Comparison of ENCODE assay signal across 8 mouse cellular contexts in genomic region chr11:37186132-37186531, GRCm38 (mm10). TPM values are rescaled to one million over a fixed set of nuclear protein-coding genes. Genes with fewer than 3 reads are reported as not detected.
DNase-seq lines count a peak whose midpoint lies in the region; ATAC-seq and TF ChIP-seq lines count a peak whose summit lies in the region.

No protein-coding gene starts in this region.

- TF ChIP-seq EP300 in liver, embryonic 14.5 days (IDR thresholded peaks at IDR 0.05; ENCODE audit: low read depth), result no peak

- no peak for ATAC-seq in kidney, embryonic 15.5 days (replicated peaks; ENCODE audit: low FRiP score)
- ATAC-seq in forebrain, postnatal 0 days, result no peak
- no peak for ATAC-seq in liver, embryonic 14.5 days (ENCODE audit: insufficient read depth)

- H3K4me3 ChIP-seq in kidney, embryonic 15.5 days (replicated peaks), result no peak overlapping the region
- no peak overlapping the region for H3K4me3 ChIP-seq in forebrain, postnatal 0 days (ENCODE audit: low read depth, low read length)
- H3K4me3 ChIP-seq in liver, embryonic 14.5 days (ENCODE audit: insufficient read depth in 1 of 2, low read depth in 2 of 2, low read length in 2 of 2), result no peak overlapping the region

- H3K27ac ChIP-seq in kidney, embryonic 15.5 days, result no peak overlapping the region
- no peak overlapping the region for H3K27ac ChIP-seq in forebrain, postnatal 0 days (ENCODE audit: low read depth, low read length)
- no peak overlapping the region for H3K27ac ChIP-seq in liver, embryonic 14.5 days

- H3K4me2 ChIP-seq in kidney, embryonic 15.5 days, result no peak overlapping the region
- no peak overlapping the region for H3K4me2 ChIP-seq in forebrain, postnatal 0 days (ENCODE audit: low read depth)
- H3K4me2 ChIP-seq in liver, embryonic 14.5 days (ENCODE audit: low read depth), result no peak overlapping the region

- no peaks in the 10 kb centered on the region for H3K36me3 ChIP-seq in kidney, embryonic 15.5 days
- no peaks in the 10 kb centered on the region for H3K36me3 ChIP-seq in forebrain, postnatal 0 days (ENCODE audit: insufficient read depth)
- no peaks in the 10 kb centered on the region for H3K36me3 ChIP-seq in liver, embryonic 14.5 days (replicated peaks; ENCODE audit: control insufficient read depth, insufficient read depth, low read depth)

- 9% methylated on average over 3 of the region's 3 CpGs for WGBS in kidney, embryonic 15.5 days
- 17% methylated on average over 3 of the region's 3 CpGs for WGBS in forebrain, postnatal 0 days
- WGBS in liver, embryonic 14.5 days (ENCODE audit: insufficient replicate concordance), result 8% methylated on average over 3 of the region's 3 CpGs

- no peaks in the 10 kb centered on the region for H3K9me3 ChIP-seq in kidney, embryonic 15.5 days (replicated peaks)
- no peaks in the 10 kb centered on the region for H3K9me3 ChIP-seq in forebrain, postnatal 0 days (ENCODE audit: low read length)
- no peaks in the 10 kb centered on the region for H3K9me3 ChIP-seq in liver, embryonic 14.5 days (ENCODE audit: control insufficient read depth, low read length)

- TF ChIP-seq POLR2A in brain, embryonic 14.5 days (IDR thresholded peaks at IDR 0.05; ENCODE audit: borderline replicate concordance, extremely low read depth, insufficient read depth, insufficient read length, poor library complexity, severe bottlenecking), result no peak

- peak; percentile 5 for DNase-seq in kidney, adult 11 months
- DNase-seq in brain, embryonic 14.5 days (ENCODE audit: low read depth), result peak; percentile 86
- peak; percentile 70 for DNase-seq in forebrain, postnatal 0 days
- peak; percentile 76 for DNase-seq in kidney, postnatal 10 days
- no peak for DNase-seq in liver, embryonic 14.5 days (ENCODE audit: low read depth in 3 of 3, low spot score in 3 of 3)
- peak; percentile 65 for DNase-seq in telencephalon, adult 2 months (ENCODE audit: low read depth, low spot score)
- DNase-seq in urinary bladder, adult 2 months (ENCODE audit: low spot score), result no peak

- H3K4me1 ChIP-seq in kidney, embryonic 15.5 days, result no peaks in the 10 kb centered on the region
- no peaks in the 10 kb centered on the region for H3K4me1 ChIP-seq in forebrain, postnatal 0 days (ENCODE audit: insufficient read depth)
- no peaks in the 10 kb centered on the region for H3K4me1 ChIP-seq in liver, embryonic 14.5 days (replicated peaks; ENCODE audit: control insufficient read depth in 2 of 2, insufficient read depth in 2 of 2, low read length in 1 of 2)

- peak; percentile 64; the same call in 1 of the 2 replicates for TF ChIP-seq CTCF in brain, embryonic 14.5 days (IDR thresholded peaks at IDR 0.05; ENCODE audit: borderline replicate concordance, extremely low read depth, insufficient read depth, insufficient read length)
- peak; percentile 62 for TF ChIP-seq CTCF in forebrain, postnatal 0 days (IDR thresholded peaks at IDR 0.05; ENCODE audit: low read depth)
- TF ChIP-seq CTCF in liver, embryonic 14.5 days (IDR thresholded peaks at IDR 0.05; ENCODE audit: low read depth), result peak; percentile 19; the same call in 1 of the 2 replicates

- H3K27me3 ChIP-seq in kidney, embryonic 15.5 days, result no peaks in the 10 kb centered on the region
- no peaks in the 10 kb centered on the region for H3K27me3 ChIP-seq in forebrain, postnatal 0 days (ENCODE audit: insufficient read depth, low read length)
- H3K27me3 ChIP-seq in liver, embryonic 14.5 days (ENCODE audit: control insufficient read depth, insufficient read depth, low read length), result no peaks in the 10 kb centered on the region

- H3K9ac ChIP-seq in kidney, embryonic 15.5 days, result no peak overlapping the region
- H3K9ac ChIP-seq in forebrain, postnatal 0 days, result no peak overlapping the region
- no peak overlapping the region for H3K9ac ChIP-seq in liver, embryonic 14.5 days (replicated peaks)

RNA-seq across cellular contexts. Expression of gene Tenm2, which starts 49.6 kb away (rescaled TPM):
- 0.73 and 0.78 TPM in 2 replicates for polyA plus RNA-seq in kidney, embryonic 15.5 days (2015; fragmentation: Nextera tagmentation; extraction: Ambion mirVana)
- polyA plus RNA-seq in brain, embryonic 14.5 days (2012; rRNA removed), result 19.3 and 47.2 TPM in 2 replicates
- 65.9 and 91.3 TPM in 2 replicates for total RNA-seq in forebrain, postnatal 0 days (2014; rRNA removed)
- 25.0 and 41.8 TPM in 2 replicates for polyA plus RNA-seq in forebrain, postnatal 0 days (2015; fragmentation: Nextera tagmentation; extraction: Ambion mirVana)
- 0.02 and 0.06 TPM in 2 replicates for polyA plus RNA-seq in liver, embryonic 14.5 days (2012; rRNA removed)
- polyA plus RNA-seq in liver, embryonic 14.5 days (2014; fragmentation: Nextera tagmentation; extraction: Ambion mirVana), result 0.03 TPM in 1 of 2 replicates, not detected in the other
- 2.2 and 3.6 TPM in 2 replicates for polyA plus RNA-seq in urinary bladder, adult 2 months (2012; rRNA removed)

Comparison
In these comparisons a context has a peak if more than half of its experiments do, and no peak if none do; other contexts are left out.
1. DNase-seq: peak in kidney, adult 11 months (single experiment), brain, embryonic 14.5 days (single experiment), forebrain, postnatal 0 days (single experiment), kidney, postnatal 10 days (single experiment) and telencephalon, adult 2 months (single experiment); none in liver, embryonic 14.5 days (0 of 3) and urinary bladder, adult 2 months (single experiment).
2. Peak in every context shown above with its lines, with median percentiles within 50 percentile points of each other: CTCF ChIP-seq.